Mouse (Mus musculus): ENCODE data around the gene Ephb3.

Gene Ephb3

GRCm38 (mm10) chr16:21205093-21205886 is 735 bp downstream of the Ephb3 start:
- intact Hi-C loops (cut with DNase I), result no loop called here

- intact Hi-C loops (cut with DNase I), result no loop called here
Measured at GRCm38 (mm10) chr16:21208001-21208565, 3.5 kb downstream of the Ephb3 start.

GRCm38 (mm10) chr16:21209290-21209689 is 4.7 kb downstream of the Ephb3 start:
- intact Hi-C loops (cut with DNase I), result no loop called here

- intact Hi-C loops (cut with DNase I), result loop anchor here (5.0 kb wide), 1 partner anchor 37 kb away; no protein-coding TSS in a partner anchor
Measured at GRCm38 (mm10) chr16:21210204-21210603, 5.6 kb downstream of the Ephb3 start.

- intact Hi-C loops (cut with DNase I), result loop anchor here (5.0 kb wide), 1 partner anchor 36 kb away; no protein-coding TSS in a partner anchor
Measured at GRCm38 (mm10) chr16:21210667-21211338, 6.2 kb downstream of the Ephb3 start.

GRCm38 (mm10) chr16:21211501-21211900 is 6.9 kb downstream of the Ephb3 start:
- intact Hi-C loops (cut with DNase I), result loop anchor here (5.0 kb wide), 1 partner anchor 36 kb away; no protein-coding TSS in a partner anchor

- intact Hi-C loops (cut with DNase I), result loop anchor here (5.0 kb wide), 1 partner anchor 35 kb away; no protein-coding TSS in a partner anchor
Measured at GRCm38 (mm10) chr16:21212369-21212768, 7.8 kb downstream of the Ephb3 start.

GRCm38 (mm10) chr16:21213939-21214338 is 9.4 kb downstream of the Ephb3 start:
- intact Hi-C loops (cut with DNase I), result loop anchor here (5.0 kb wide), 1 partner anchor 33 kb away; no protein-coding TSS in a partner anchor

- intact Hi-C loops (cut with DNase I), result loop anchor here (5.0 kb wide), 1 partner anchor 32 kb away; no protein-coding TSS in a partner anchor
Measured at GRCm38 (mm10) chr16:21214803-21215202, 10.2 kb downstream of the Ephb3 start.

GRCm38 (mm10) chr16:21216047-21216446 is 11.5 kb downstream of the Ephb3 start:
- intact Hi-C loops (cut with DNase I), result no loop called here

GRCm38 (mm10) chr16:21217233-21217632 is 12.7 kb downstream of the Ephb3 start:
- intact Hi-C loops (cut with DNase I), result no loop called here

- intact Hi-C loops (cut with DNase I), result no loop called here
Measured at GRCm38 (mm10) chr16:21219656-21220055, 15.1 kb downstream of the Ephb3 start.

GRCm38 (mm10) chr16:21223038-21223437 is 18.5 kb downstream of the Ephb3 start:
- intact Hi-C loops (cut with DNase I), result no loop called here

GRCm38 (mm10) chr16:21224648-21225240 is 20.2 kb downstream of the Ephb3 start:
- intact Hi-C loops (cut with DNase I), result no loop called here

- intact Hi-C loops (cut with DNase I), result no loop called here
Measured at GRCm38 (mm10) chr16:21226629-21227028, 22.1 kb downstream of the Ephb3 start.

- intact Hi-C loops (cut with DNase I), result no loop called here
Measured at GRCm38 (mm10) chr16:21235135-21235534, 30.6 kb downstream of the Ephb3 start.

GRCm38 (mm10) chr16:21238722-21239121 is 34.2 kb downstream of the Ephb3 start:
- intact Hi-C loops (cut with DNase I), result no loop called here

GRCm38 (mm10) chr16:21240547-21240946 is 36.0 kb downstream of the Ephb3 start:
- intact Hi-C loops (cut with DNase I), result no loop called here

GRCm38 (mm10) chr16:21241030-21241429 is 36.5 kb downstream of the Ephb3 start:
- intact Hi-C loops (cut with DNase I), result no loop called here

GRCm38 (mm10) chr16:21242946-21243345 is 38.4 kb downstream of the Ephb3 start:
- intact Hi-C loops (cut with DNase I), result no loop called here

GRCm38 (mm10) chr16:21244803-21245202 is 40.2 kb downstream of the Ephb3 start:
- intact Hi-C loops (cut with DNase I), result loop anchor here (5.0 kb wide), 1 partner anchor 33 kb away; no protein-coding TSS in a partner anchor
